Mouse (Mus musculus): ENCODE measurements at regions not wholly inside any gene's neighbourhood (a gene's known extent, or its start where the extent isn't known, plus 50 kb on each side); places are given as distances from the start of the nearest gene placed in this dataset.

DNA sequence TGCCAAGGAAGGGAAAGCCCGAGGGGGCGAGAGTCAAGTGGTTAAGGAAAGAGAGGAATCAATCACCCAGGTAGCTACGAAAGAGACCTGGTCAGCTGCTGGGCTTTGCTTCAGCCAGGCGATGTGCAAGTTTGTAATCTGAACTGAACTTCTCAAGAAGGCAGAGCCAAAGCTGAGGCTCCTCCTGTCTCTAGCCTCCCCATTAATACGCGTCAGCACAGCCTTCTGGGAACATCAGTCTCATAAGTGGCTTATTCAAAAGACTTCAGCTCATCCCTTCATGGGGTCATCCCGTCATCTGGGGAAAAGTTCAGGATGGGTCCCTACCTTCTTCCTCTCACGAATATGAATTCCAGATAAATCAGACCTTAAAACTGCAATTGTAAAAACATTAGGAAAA lies 112.2 kb upstream of the Mgme1 start:
- H3K36me3 ChIP-seq (ENCODE audit: control insufficient read depth in 1 of 2, insufficient read depth in 2 of 2, low read length in 2 of 2) = no peaks in the 10 kb centered on the region
- no peak overlapping the region for H3K4me3 ChIP-seq (ENCODE audit: control insufficient read depth in 1 of 2, insufficient read depth in 1 of 2, low read depth in 2 of 2, low read length in 2 of 2)
- H3K79me2 ChIP-seq (ENCODE audit: control insufficient read depth, insufficient read depth, low read length, poor library complexity) = no peaks in the 10 kb centered on the region
- H3K27ac ChIP-seq (ENCODE audit: control insufficient read depth, low read depth, low read length) = no peak overlapping the region
- DNase-seq (ENCODE audit: low read depth, low spot score) = no peak
- peaks cover 2 to 6% of the 10 kb centered on the region in 2 experiments; a peak in 3 of 4 replicates for H3K27me3 ChIP-seq (ENCODE audit: control insufficient read depth in 1 of 2, insufficient read depth in 2 of 2, low read length in 2 of 2)
- TF ChIP-seq POLR2A (IDR thresholded peaks at IDR 0.05; ENCODE audit: control insufficient read depth in 1 of 2, insufficient read depth in 1 of 2, low read depth in 1 of 2, low read length in 2 of 2, poor library complexity in 1 of 2) (no peak), ETS1 (IDR thresholded peaks at IDR 0.05; ENCODE audit: low read depth, low read length) (no peak), MYB (IDR thresholded peaks at IDR 0.05; ENCODE audit: low read depth, low read length) (no peak), RAD21 (IDR thresholded peaks at IDR 0.05; ENCODE audit: low read depth, low read length) (no peak)
- H3K4me1 ChIP-seq (ENCODE audit: control insufficient read depth in 1 of 2, insufficient read depth in 2 of 2, low read length in 2 of 2) = no peaks in the 10 kb centered on the region
- no peaks in the 10 kb centered on the region for H3K9me3 ChIP-seq (replicated peaks; ENCODE audit: insufficient read depth, low read length)
- no peak overlapping the region for H3K9ac ChIP-seq (ENCODE audit: control insufficient read depth, low read depth, low read length, poor library complexity, severe bottlenecking)

GRCm38 (mm10) chr2:144159854-144160331 lies 110.6 kb upstream of the Mgme1 start:
- H3K4me3 ChIP-seq (ENCODE audit: control insufficient read depth in 1 of 2, insufficient read depth in 1 of 2, low read depth in 2 of 2, low read length in 2 of 2) = no peak overlapping the region
- TF ChIP-seq ZKSCAN1 (IDR thresholded peaks at IDR 0.05; ENCODE audit: low read depth, low read length) (no peak), CTCF (IDR thresholded peaks at IDR 0.05 in 2 of 3, conservative IDR thresholded peaks at IDR 0.05 in 1 of 3; ENCODE audit: control insufficient read depth in 1 of 3, insufficient read depth in 1 of 3, low read depth in 2 of 3, low read length in 3 of 3, poor library complexity in 1 of 3, severe bottlenecking in 1 of 3) (no peak), USF1 (IDR thresholded peaks at IDR 0.05; ENCODE audit: low read depth, low read length) (no peak), CHD1 (IDR thresholded peaks at IDR 0.05; ENCODE audit: low read depth, low read length) (no peak)
- no peak overlapping the region for H3K9ac ChIP-seq (ENCODE audit: control insufficient read depth, low read depth, low read length, poor library complexity, severe bottlenecking)
- DNase-seq (ENCODE audit: low read depth, low spot score) = no peak
- H3K9me3 ChIP-seq (replicated peaks; ENCODE audit: insufficient read depth, low read length) = no peaks in the 10 kb centered on the region
- H3K36me3 ChIP-seq (ENCODE audit: control insufficient read depth in 1 of 2, insufficient read depth in 2 of 2, low read length in 2 of 2) = no peaks in the 10 kb centered on the region
- H3K4me1 ChIP-seq (ENCODE audit: control insufficient read depth in 1 of 2, insufficient read depth in 2 of 2, low read length in 2 of 2) = no peaks in the 10 kb centered on the region
- no peaks in the 10 kb centered on the region for H3K79me2 ChIP-seq (ENCODE audit: control insufficient read depth, insufficient read depth, low read length, poor library complexity)
- H3K27me3 ChIP-seq (ENCODE audit: control insufficient read depth in 1 of 2, insufficient read depth in 2 of 2, low read length in 2 of 2) = peaks cover 2 to 6% of the 10 kb centered on the region in 2 experiments; a peak in 3 of 4 replicates
- H3K27ac ChIP-seq (ENCODE audit: control insufficient read depth, low read depth, low read length) = no peak overlapping the region

DNA sequence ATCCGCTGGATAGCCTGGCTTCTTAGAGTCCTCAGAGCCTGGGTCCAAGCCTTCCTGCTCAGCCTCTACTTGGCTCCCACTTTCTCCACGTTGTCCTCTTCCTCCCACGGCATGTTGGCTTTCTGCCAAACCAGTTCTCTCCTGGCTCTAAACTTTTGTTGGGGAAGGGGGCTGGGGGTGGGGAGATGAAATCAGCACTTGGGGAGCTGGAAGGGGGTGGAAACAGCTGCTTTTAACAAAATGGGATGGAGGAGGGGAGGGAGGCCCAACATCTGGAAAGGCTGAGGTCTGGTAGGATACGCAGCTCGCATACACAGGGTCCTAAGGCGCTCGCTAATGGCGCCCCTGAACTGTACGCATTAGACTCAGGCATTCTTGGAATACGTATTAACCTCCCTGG lies 110.0 kb upstream of the Mgme1 start:
- TF ChIP-seq RCOR1 (IDR thresholded peaks at IDR 0.05; ENCODE audit: low read depth, low read length) = no peak
- no peak for TF ChIP-seq ELF1 (IDR thresholded peaks at IDR 0.05; ENCODE audit: low read depth, low read length)
- TF ChIP-seq USF2 (IDR thresholded peaks at IDR 0.05; ENCODE audit: borderline replicate concordance in 1 of 2, insufficient read depth in 1 of 2, low read depth in 1 of 2, low read length in 2 of 2) = no peak
- no peak for TF ChIP-seq E2F4 (IDR thresholded peaks at IDR 0.05; ENCODE audit: borderline replicate concordance, low read depth, low read length)
- TF ChIP-seq RAD21 (IDR thresholded peaks at IDR 0.05; ENCODE audit: low read depth, low read length) = no peak
- no peak for TF ChIP-seq MAFK (IDR thresholded peaks at IDR 0.05; ENCODE audit: borderline replicate concordance, low read depth, low read length)
- no peak for TF ChIP-seq POLR2AphosphoS5 (IDR thresholded peaks at IDR 0.05; ENCODE audit: borderline replicate concordance, low read depth, low read length)
- TF ChIP-seq UBTF (IDR thresholded peaks at IDR 0.05; ENCODE audit: borderline replicate concordance, insufficient read depth, low read depth, low read length) = no peak
- no peak for TF ChIP-seq USF1 (IDR thresholded peaks at IDR 0.05; ENCODE audit: low read depth, low read length)
- no peak for TF ChIP-seq TCF12 (IDR thresholded peaks at IDR 0.05; ENCODE audit: low read depth, low read length)
- TF ChIP-seq EP300 (IDR thresholded peaks at IDR 0.05; ENCODE audit: low read depth in 1 of 2, low read length in 2 of 2) = no peak
- TF ChIP-seq ZKSCAN1 (IDR thresholded peaks at IDR 0.05; ENCODE audit: low read depth, low read length) = no peak
- no peak for TF ChIP-seq NELFE (IDR thresholded peaks at IDR 0.05; ENCODE audit: low read depth, low read length)
- TF ChIP-seq TAL1 (IDR thresholded peaks at IDR 0.05; ENCODE audit: low read length) = no peak
- H3K79me2 ChIP-seq (ENCODE audit: control insufficient read depth, insufficient read depth, low read length, poor library complexity) = no peaks in the 10 kb centered on the region
- H3K27ac ChIP-seq (ENCODE audit: control insufficient read depth, low read depth, low read length) = no peak overlapping the region
- H3K4me3 ChIP-seq (ENCODE audit: control insufficient read depth in 1 of 2, insufficient read depth in 1 of 2, low read depth in 2 of 2, low read length in 2 of 2) = no peak overlapping the region
- no peaks in the 10 kb centered on the region for H3K4me1 ChIP-seq (ENCODE audit: control insufficient read depth in 1 of 2, insufficient read depth in 2 of 2, low read length in 2 of 2)
- H3K9me3 ChIP-seq (replicated peaks; ENCODE audit: insufficient read depth, low read length) = no peaks in the 10 kb centered on the region
- peaks cover 2 to 6% of the 10 kb centered on the region in 2 experiments; a peak in 3 of 4 replicates for H3K27me3 ChIP-seq (ENCODE audit: control insufficient read depth in 1 of 2, insufficient read depth in 2 of 2, low read length in 2 of 2)
- no peaks in the 10 kb centered on the region for H3K36me3 ChIP-seq (ENCODE audit: control insufficient read depth in 1 of 2, insufficient read depth in 2 of 2, low read length in 2 of 2)
- no peak for DNase-seq (ENCODE audit: low read depth, low spot score)
- no peak overlapping the region for H3K9ac ChIP-seq (ENCODE audit: control insufficient read depth, low read depth, low read length, poor library complexity, severe bottlenecking)
